Mouse (Mus musculus): ENCODE results near the gene Itch.

DNA sequence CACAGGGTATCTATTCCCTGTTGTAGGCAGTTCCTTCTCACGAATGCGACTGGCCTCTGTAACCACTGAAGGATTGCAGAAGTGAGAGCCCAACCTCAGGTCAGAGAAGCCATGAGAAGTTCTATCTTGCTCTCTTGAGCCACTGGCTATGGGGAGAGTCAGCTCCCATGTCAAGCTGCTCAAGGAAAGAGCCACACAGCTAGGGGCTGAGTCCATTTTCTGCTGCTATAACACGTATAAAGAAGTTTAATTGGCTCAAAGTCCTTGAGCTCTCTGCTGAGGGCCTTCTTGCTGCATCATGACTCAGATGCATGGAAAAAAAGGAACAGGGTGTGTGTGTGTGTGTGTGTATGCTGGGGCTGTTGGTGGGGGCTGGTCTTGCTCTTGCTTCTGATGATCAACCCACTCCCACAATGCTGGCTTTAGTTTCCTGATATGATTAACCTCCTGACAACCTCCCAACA lies 32.5 kb upstream of the Itch start:
- TF ChIP-seq CTCF (IDR thresholded peaks at IDR 0.05; ENCODE audit: borderline replicate concordance, insufficient read depth, low read length) = no peak
- no peak for TF ChIP-seq POLR2A (IDR thresholded peaks at IDR 0.05; ENCODE audit: low read depth, low read length)

All from embryonic fibroblast, embryonic 13.5 days (primary cell).